Mouse (Mus musculus) liver, embryonic 11.5 days (tissue): Measurements from ENCODE around the gene Cdkn2a. TPM values are rescaled to one million over a fixed set of nuclear protein-coding genes. Genes with fewer than 3 reads are reported as not detected.

Source experiments
- ATAC-seq: fragments of 200-750 bp; cut with Nextera tagmentation; replicated peaks from 2 replicates; pipeline ENCODE4 v1.8.0; 2017; ENCODE audit warnings: moderate number of reproducible peaks, mild to moderate bottlenecking, moderate TSS enrichment, moderate library complexity; ENCODE audit not compliant: low FRiP score
- DNase-seq: peaks from one replicate; pipeline ENCODE4 v3.0.0-alpha.2; 2017; ENCODE audit warnings: low spot score
- H3K27ac ChIP-seq: fragments of 300-500 bp; sonication (generic); 2 replicates; pipeline ENCODE4 v1.5.1; 2014; ENCODE audit warnings: mild to moderate bottlenecking, low read depth, low read length, control low read depth
- H3K27me3 ChIP-seq: fragments of 300-500 bp; sonication (generic); replicated peaks from 2 replicates; pipeline ENCODE4 v1.6.1; 2014; ENCODE audit warnings: low read length, mixed read lengths; ENCODE audit not compliant: control insufficient read depth, insufficient read depth
- H3K36me3 ChIP-seq: fragments of 300-500 bp; sonication (generic); 2 replicates; pipeline ENCODE4 v1.6.1; 2014; ENCODE audit warnings: mild to moderate bottlenecking, low read length, moderate library complexity, mixed read lengths; ENCODE audit not compliant: control insufficient read depth, insufficient read depth
- H3K4me1 ChIP-seq: fragments of 300-500 bp; sonication (generic); replicated peaks from 2 replicates; pipeline ENCODE4 v1.6.1; 2014; ENCODE audit warnings: low read length, mixed read lengths; ENCODE audit not compliant: control insufficient read depth, insufficient read depth
- H3K4me2 ChIP-seq: fragments of 300-500 bp; sonication (generic); 2 replicates; pipeline ENCODE4 v1.6.1; 2014; ENCODE audit warnings: mild to moderate bottlenecking, control low read depth, moderate library complexity
- H3K4me3 ChIP-seq: fragments of 300-500 bp; sonication (generic); 2 replicates; pipeline ENCODE4 v1.5.1; 2014; ENCODE audit warnings: low read depth, low read length, control low read depth
- H3K9ac ChIP-seq: fragments of 300-500 bp; sonication (generic); 2 replicates; pipeline ENCODE4 v1.6.1; 2014; ENCODE audit warnings: low read depth, low read length, control low read depth
- H3K9me3 ChIP-seq: fragments of 300-500 bp; sonication (generic); 2 replicates; pipeline ENCODE4 v1.6.1; 2016; ENCODE audit warnings: low read length, inconsistent platforms, mixed read lengths; ENCODE audit not compliant: control insufficient read depth
- WGBS: fragments of 180-500 bp; shearing (Covaris S2); extraction: QIAGEN DNeasy Blood & Tissue Kit; methylation state at CpG from one replicate; pipeline ENCODE4 v1.1.7; 2014; 5-methylcytosine and 5-hydroxymethylcytosine counted together
- polyA plus RNA-seq: library from polyadenylated mRNA; unstranded; fragments of >200 nt; fragmentation: Nextera tagmentation; extraction: Ambion mirVana; gene quantifications from 2 replicates; pipeline ENCODE4 v1.2.1, GENCODE M21; 2014

The Cdkn2a gene
- polyA plus RNA-seq: not detected in 2 replicates

GRCm38 (mm10) chr4:89294486-89295440, at the start of gene Cdkn2a:
Cdkn2a (minus strand) TSS chr4:89294653.
- H3K4me1 ChIP-seq: 0 out of 2 replicates have a peak, but pooled peaks cover 3% of the 10 kb centered on the region
- ATAC-seq: peak; percentile 56
- H3K4me3 ChIP-seq: peak within 1 kb of the TSS; percentile 50
- peak within 1 kb of the TSS; percentile 83 for H3K4me2 ChIP-seq
- WGBS: under 1% methylated on average over 113 of the region's 117 CpGs
- no peak within 1 kb of the TSS for H3K9ac ChIP-seq
- no peak within 1 kb of the TSS for H3K27ac ChIP-seq
- H3K27me3 ChIP-seq: peaks cover 89% of the 10 kb centered on the region
- H3K9me3 ChIP-seq: no peaks in the 10 kb centered on the region
- no peak for DNase-seq
- no peaks in the 10 kb centered on the region for H3K36me3 ChIP-seq

- no peak for DNase-seq
- Histone ChIP-seq H3K4me2 (no peak overlapping the region), H3K27me3 (peaks cover 43% of the 10 kb centered on the region), H3K27ac (no peak overlapping the region), H3K9ac (no peak overlapping the region), H3K4me3 (no peak overlapping the region), H3K4me1 (peaks cover 4% of the 10 kb centered on the region; the same call in 1 of the 2 replicates), H3K36me3 (no peaks in the 10 kb centered on the region), H3K9me3 (no peaks in the 10 kb centered on the region)
- WGBS: 12% methylated on average over 13 of the region's 13 CpGs
- no peak for ATAC-seq
Measured at GRCm38 (mm10) chr4:89313461-89313860, 19.0 kb upstream of the Cdkn2a start.

- H3K27me3 ChIP-seq: peaks cover 70% of the 10 kb centered on the region
- H3K4me2 ChIP-seq: peak within 1 kb of the TSS; percentile 100
- WGBS: under 1% methylated on average over 61 of the region's 61 CpGs
- peak; percentile 83 for DNase-seq
- H3K9me3 ChIP-seq: no peaks in the 10 kb centered on the region
- H3K36me3 ChIP-seq: no peaks in the 10 kb centered on the region
- H3K4me1 ChIP-seq: peaks cover 4% of the 10 kb centered on the region; the same call in 1 of the 2 replicates
- H3K4me3 ChIP-seq: peak within 1 kb of the TSS; percentile 69
- ATAC-seq: peak; percentile 96
- H3K27ac ChIP-seq: no peak within 1 kb of the TSS
- peak within 1 kb of the TSS; percentile 40; the same call in 1 of the 2 replicates for H3K9ac ChIP-seq
Measured at GRCm38 (mm10) chr4:89310491-89311254, 16.2 kb upstream of the Cdkn2a start, which contains the start of gene Cdkn2b. Cdkn2b (minus strand) TSS chr4:89311039.

GRCm38 (mm10) chr4:89309996-89310395, 15.5 kb upstream of the Cdkn2a start:
- Histone ChIP-seq H3K9ac (no peak overlapping the region), H3K4me3 (no peak overlapping the region), H3K4me1 (peaks cover 4% of the 10 kb centered on the region; the same call in 1 of the 2 replicates), H3K36me3 (no peaks in the 10 kb centered on the region), H3K27ac (no peak overlapping the region), H3K27me3 (peaks cover 76% of the 10 kb centered on the region), H3K9me3 (no peaks in the 10 kb centered on the region), H3K4me2 (peak overlapping the region; percentile 100)
- 3% methylated on average over 11 of the region's 11 CpGs for WGBS
- ATAC-seq: no peak
- DNase-seq: no peak

GRCm38 (mm10) chr4:89308001-89308400, 13.5 kb upstream of the Cdkn2a start:
- WGBS: 20% methylated on average over 3 of the region's 3 CpGs
- no peaks in the 10 kb centered on the region for H3K9me3 ChIP-seq
- no peak for ATAC-seq
- no peak overlapping the region for H3K4me2 ChIP-seq
- H3K36me3 ChIP-seq: no peaks in the 10 kb centered on the region
- H3K4me3 ChIP-seq: no peak overlapping the region
- no peak overlapping the region for H3K9ac ChIP-seq
- H3K4me1 ChIP-seq: peaks cover 4% of the 10 kb centered on the region; the same call in 1 of the 2 replicates
- H3K27me3 ChIP-seq: peaks cover 90% of the 10 kb centered on the region
- no peak for DNase-seq
- H3K27ac ChIP-seq: no peak overlapping the region

GRCm38 (mm10) chr4:89306798-89307365, 12.4 kb upstream of the Cdkn2a start:
- no peak for DNase-seq
- Histone ChIP-seq H3K4me2 (no peak overlapping the region), H3K4me1 (peaks cover 4% of the 10 kb centered on the region; the same call in 1 of the 2 replicates), H3K27me3 (peaks cover 90% of the 10 kb centered on the region), H3K9ac (no peak overlapping the region), H3K27ac (no peak overlapping the region), H3K9me3 (no peaks in the 10 kb centered on the region), H3K36me3 (no peaks in the 10 kb centered on the region), H3K4me3 (no peak overlapping the region)
- WGBS: 2% methylated on average over 25 of the region's 25 CpGs
- ATAC-seq: no peak

GRCm38 (mm10) chr4:89305691-89306090, 11.2 kb upstream of the Cdkn2a start:
- peaks cover 91% of the 10 kb centered on the region for H3K27me3 ChIP-seq
- DNase-seq (no peak), ATAC-seq (no peak)
- no peak overlapping the region for H3K9ac ChIP-seq
- no peak overlapping the region for H3K4me2 ChIP-seq
- H3K36me3 ChIP-seq: no peaks in the 10 kb centered on the region
- no peaks in the 10 kb centered on the region for H3K9me3 ChIP-seq
- no peak overlapping the region for H3K27ac ChIP-seq
- peaks cover 2% of the 10 kb centered on the region; the same call in 1 of the 2 replicates for H3K4me1 ChIP-seq
- WGBS: 7% methylated on average over 3 of the region's 3 CpGs
- no peak overlapping the region for H3K4me3 ChIP-seq

- no peaks in the 10 kb centered on the region for H3K4me1 ChIP-seq
- no peaks in the 10 kb centered on the region for H3K36me3 ChIP-seq
- ATAC-seq: 0 out of 2 replicates have a peak, but pooled peaks have one; percentile 39
- no peaks in the 10 kb centered on the region for H3K9me3 ChIP-seq
- 2% methylated on average over 14 of the region's 14 CpGs for WGBS
- DNase-seq: no peak
- H3K27ac ChIP-seq: no peak overlapping the region
- no peak overlapping the region for H3K4me3 ChIP-seq
- H3K9ac ChIP-seq: no peak overlapping the region
- H3K4me2 ChIP-seq: no peak overlapping the region
- H3K27me3 ChIP-seq: peaks cover 90% of the 10 kb centered on the region
Measured at GRCm38 (mm10) chr4:89303281-89303995, 9.0 kb upstream of the Cdkn2a start.
